Mouse (Mus musculus): ENCODE measurements around the gene Tmeff1. TPM values are rescaled to one million over a fixed set of nuclear protein-coding genes. Genes with fewer than 3 reads are reported as not detected.

Gene Tmeff1
- polyA plus RNA-seq, 1 experiment from 2014 or later, result 53.5 TPM

DNA sequence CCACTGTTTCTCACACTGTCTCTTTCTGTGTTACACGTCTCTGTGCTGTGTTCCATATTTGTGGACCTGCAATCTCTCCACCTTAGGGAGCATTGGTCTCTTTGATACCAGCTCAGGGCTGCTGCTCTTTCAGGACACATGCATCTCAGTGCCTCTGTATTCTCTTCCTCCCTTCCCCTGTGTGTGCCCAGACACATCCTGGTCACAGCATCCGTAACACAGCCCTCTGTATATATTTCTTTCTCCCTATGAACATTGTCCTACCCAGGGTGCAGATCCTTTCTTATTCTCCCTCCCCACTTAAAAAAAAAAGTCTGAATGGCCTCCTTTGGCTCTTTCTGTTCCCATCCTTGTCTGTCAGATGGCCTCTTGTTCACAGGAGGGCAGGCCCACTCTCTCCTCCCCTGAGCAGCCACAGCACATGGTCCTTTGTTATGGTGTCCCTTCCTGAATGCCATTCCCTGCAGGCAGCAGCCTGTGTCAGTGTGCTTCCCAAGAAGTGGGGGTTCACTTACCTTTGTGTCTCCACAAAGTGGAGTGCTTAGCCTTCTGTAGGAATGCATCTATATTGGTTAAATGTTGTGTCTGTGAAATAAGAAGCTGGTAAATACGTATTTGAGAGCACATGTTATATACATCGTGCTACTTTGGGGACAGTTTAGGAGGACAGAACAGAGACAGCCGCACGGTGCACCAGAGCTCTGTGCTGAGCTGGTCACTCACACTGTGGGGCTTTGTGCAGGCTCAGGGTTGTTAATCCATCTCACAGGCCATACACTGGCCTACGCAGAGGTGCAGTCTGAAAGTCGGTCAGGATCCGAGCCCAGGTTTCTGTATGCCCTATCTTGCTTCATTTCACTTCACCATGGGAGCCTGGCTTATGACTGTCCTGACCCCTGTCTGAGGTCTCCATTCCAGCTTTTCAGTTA, 38.1 kb upstream of the Tmeff1 start:
- peak overlapping the region; percentile 22 for H3K4me3 ChIP-seq
- DNase-seq (ENCODE audit: extremely low spot score, low spot score), result no peak
- H3K36me3 ChIP-seq (replicated peaks), result peaks cover 25% of the 10 kb centered on the region
- H3K27ac ChIP-seq, result peak overlapping the region; percentile 83
- no peaks in the 10 kb centered on the region for H3K27me3 ChIP-seq (ENCODE audit: poor library complexity, severe bottlenecking)
- 20% methylated on average over 9 of the region's 9 CpGs for WGBS
- peaks cover 78% of the 10 kb centered on the region for H3K4me1 ChIP-seq
- H3K9me3 ChIP-seq, result no peaks in the 10 kb centered on the region

DNA sequence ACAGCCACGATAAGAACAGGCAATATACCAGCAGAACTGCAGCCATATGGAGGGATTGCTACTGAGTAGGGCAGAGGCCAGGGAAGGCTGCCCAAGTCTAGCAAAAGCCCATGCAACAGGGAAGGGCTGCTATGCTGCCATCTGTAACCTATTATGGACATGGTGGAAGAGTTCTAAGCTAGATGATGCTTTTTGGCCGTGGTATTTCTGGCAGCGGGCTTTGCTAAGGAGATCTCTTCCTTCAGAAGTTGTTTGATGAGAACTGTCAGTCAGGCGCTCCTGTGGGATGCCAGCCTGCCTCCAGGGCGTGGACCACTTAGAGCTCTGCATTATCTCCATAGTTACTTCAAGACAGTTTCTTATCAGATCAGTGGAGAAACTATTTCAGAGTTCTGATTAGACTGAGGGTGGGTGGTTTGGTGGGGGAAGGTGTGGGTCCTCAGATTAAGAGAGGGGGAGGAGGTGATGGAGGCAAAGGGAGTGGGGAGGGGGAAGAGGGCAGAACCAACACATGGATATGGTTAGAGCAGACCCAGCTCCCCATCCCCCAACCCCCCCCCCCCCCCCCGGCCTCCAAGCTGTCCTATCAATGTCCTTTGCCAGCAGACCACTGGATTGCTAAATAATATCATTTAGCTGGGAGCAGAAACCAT, 36.5 kb upstream of the Tmeff1 start:
- 40% methylated on average over 6 of the region's 6 CpGs for WGBS
- no peak for DNase-seq (ENCODE audit: extremely low spot score, low spot score)
- no peaks in the 10 kb centered on the region for H3K27me3 ChIP-seq (ENCODE audit: poor library complexity, severe bottlenecking)
- peak overlapping the region; percentile 83 for H3K27ac ChIP-seq
- H3K4me1 ChIP-seq, result peaks cover 61% of the 10 kb centered on the region
- no peaks in the 10 kb centered on the region for H3K9me3 ChIP-seq
- no peak overlapping the region for H3K4me3 ChIP-seq
- H3K36me3 ChIP-seq (replicated peaks), result peaks cover 41% of the 10 kb centered on the region

DNA sequence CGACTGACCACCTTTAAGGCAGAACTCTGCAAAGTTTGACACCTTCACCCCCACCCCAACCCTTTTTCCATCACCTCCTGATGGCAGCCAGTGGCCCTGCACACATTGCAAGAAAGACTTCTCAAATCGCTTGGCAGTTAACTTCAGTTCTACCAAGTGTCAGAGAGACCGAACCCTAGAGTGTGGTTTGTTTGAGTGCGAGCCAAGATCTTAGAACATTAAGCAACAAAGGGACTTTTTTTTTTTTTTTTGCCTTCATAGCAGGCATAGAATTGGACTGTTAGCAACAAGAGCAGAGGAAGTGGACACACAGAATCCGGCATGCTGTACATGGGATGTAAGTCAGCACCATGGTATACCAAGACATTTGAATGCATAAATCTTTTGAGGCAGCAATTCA, 35.3 kb upstream of the Tmeff1 start:
- H3K27me3 ChIP-seq (ENCODE audit: poor library complexity, severe bottlenecking), result no peaks in the 10 kb centered on the region
- no peaks in the 10 kb centered on the region for H3K9me3 ChIP-seq
- peaks cover 50% of the 10 kb centered on the region for H3K4me1 ChIP-seq
- 90% methylated on average over 5 of the region's 5 CpGs for WGBS
- no peak overlapping the region for H3K27ac ChIP-seq
- no peak for DNase-seq (ENCODE audit: extremely low spot score, low spot score)
- H3K36me3 ChIP-seq (replicated peaks), result peaks cover 50% of the 10 kb centered on the region
- no peak overlapping the region for H3K4me3 ChIP-seq

DNA sequence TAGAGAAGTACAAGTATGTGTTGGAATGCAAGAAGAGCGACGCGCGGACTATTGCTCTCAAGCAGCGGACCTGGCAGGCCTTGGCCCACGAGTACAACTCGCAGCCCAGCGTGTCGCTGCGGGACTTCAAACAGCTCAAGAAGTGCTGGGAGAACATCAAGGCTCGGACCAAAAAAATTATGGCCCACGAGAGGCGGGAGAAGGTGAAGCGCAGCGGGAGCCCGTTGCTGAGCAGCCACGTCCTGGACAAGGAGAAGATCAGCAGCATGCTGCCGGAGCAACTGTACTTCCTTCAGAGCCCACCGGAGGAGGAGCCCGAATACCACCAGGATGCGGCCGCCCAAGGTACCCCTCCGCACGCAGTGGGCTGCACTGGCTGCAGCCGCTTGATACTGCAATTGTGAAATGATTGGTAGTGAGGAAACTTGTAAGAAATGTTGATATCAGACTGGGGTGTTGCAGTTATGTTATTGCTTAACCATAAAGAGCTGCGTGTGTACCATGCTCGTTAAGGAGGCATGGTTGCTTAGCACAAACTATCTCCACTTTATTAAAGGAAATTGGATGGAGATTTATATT, 32.4 kb upstream of the Tmeff1 start:
- Histone ChIP-seq H3K27ac (no peak overlapping the region), H3K27me3 (ENCODE audit: poor library complexity, severe bottlenecking) (no peaks in the 10 kb centered on the region), H3K4me1 (peaks cover 20% of the 10 kb centered on the region), H3K36me3 (replicated peaks) (peaks cover 75% of the 10 kb centered on the region), H3K9me3 (no peaks in the 10 kb centered on the region), H3K4me3 (no peak overlapping the region)
- no peak for DNase-seq (ENCODE audit: extremely low spot score, low spot score)
- WGBS, result 94% methylated on average over 27 of the region's 27 CpGs

DNA sequence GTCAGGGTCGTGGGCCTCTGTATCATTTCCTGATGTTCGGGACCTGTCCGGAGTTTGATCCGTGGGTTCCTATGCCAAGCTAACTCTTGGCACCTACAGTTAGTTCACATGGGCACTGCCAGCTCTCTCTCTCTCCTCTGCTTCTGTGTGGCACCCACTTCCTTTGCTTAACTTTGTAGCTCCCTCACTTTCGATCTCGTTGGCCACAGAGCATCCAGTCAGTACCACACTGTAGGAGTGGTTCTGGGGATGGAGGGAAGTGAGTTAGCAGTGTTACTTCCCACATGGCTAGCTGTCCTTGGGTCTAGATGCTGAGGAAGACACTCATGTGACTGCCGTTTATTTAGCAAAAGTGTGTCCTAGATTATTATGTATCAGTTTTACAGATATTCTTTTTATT, 30.8 kb upstream of the Tmeff1 start:
- Histone ChIP-seq H3K9me3 (no peaks in the 10 kb centered on the region), H3K27me3 (ENCODE audit: poor library complexity, severe bottlenecking) (no peaks in the 10 kb centered on the region), H3K4me1 (peaks cover 5% of the 10 kb centered on the region; the same call in 1 of the 2 replicates), H3K27ac (no peak overlapping the region), H3K36me3 (replicated peaks) (peaks cover 89% of the 10 kb centered on the region), H3K4me3 (no peak overlapping the region)
- 94% methylated on average over 7 of the region's 7 CpGs for WGBS
- DNase-seq (ENCODE audit: extremely low spot score, low spot score), result no peak

DNA sequence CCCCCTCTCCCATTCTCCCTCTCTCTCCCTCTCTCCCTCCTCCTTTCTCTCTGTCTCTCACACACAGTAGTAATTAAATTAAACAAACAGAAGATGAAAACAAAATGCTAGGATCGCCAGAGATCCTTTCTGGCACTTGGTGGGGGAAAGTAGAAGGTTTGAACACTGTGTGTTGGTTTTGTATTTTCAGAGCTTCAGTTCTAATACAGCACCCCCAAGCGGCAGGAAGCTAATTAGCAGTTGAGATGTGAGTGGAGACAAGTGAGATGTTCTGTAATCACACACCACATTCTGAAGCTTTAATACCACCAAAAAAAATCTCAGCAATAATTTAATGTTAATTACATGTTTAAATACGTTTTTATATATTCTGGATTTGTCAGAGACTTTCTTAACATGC, 29.2 kb upstream of the Tmeff1 start:
- Histone ChIP-seq H3K4me1 (no peaks in the 10 kb centered on the region), H3K27me3 (ENCODE audit: poor library complexity, severe bottlenecking) (no peaks in the 10 kb centered on the region), H3K36me3 (replicated peaks) (peaks cover 97% of the 10 kb centered on the region), H3K4me3 (no peak overlapping the region), H3K9me3 (no peaks in the 10 kb centered on the region), H3K27ac (no peak overlapping the region)
- WGBS, result 26% methylated on average over 3 of the region's 3 CpGs
- no peak for DNase-seq (ENCODE audit: extremely low spot score, low spot score)

DNA sequence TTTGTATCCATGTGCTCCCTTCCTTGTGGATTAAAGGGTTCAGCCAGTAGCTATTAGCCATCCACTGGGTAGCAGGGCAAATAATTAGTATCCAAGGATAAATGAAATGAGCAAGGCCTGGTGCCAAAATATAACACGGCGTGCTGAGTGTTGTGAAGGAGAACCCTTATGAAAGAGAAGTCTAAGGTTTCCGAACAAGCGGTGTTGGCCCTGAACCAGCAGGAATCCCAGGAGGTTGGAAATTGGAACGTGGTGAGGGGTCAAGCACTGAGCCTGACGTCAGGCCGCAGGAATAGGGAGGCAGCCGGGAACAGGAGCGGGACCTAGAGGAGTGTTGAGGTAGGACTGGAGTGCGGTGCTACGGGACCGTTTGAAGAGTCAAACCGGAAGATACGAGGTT, 25.3 kb upstream of the Tmeff1 start:
- Histone ChIP-seq H3K27me3 (ENCODE audit: poor library complexity, severe bottlenecking) (no peaks in the 10 kb centered on the region), H3K36me3 (replicated peaks) (peaks cover 98% of the 10 kb centered on the region)
- 91% methylated on average over 14 of the region's 14 CpGs for WGBS

DNA sequence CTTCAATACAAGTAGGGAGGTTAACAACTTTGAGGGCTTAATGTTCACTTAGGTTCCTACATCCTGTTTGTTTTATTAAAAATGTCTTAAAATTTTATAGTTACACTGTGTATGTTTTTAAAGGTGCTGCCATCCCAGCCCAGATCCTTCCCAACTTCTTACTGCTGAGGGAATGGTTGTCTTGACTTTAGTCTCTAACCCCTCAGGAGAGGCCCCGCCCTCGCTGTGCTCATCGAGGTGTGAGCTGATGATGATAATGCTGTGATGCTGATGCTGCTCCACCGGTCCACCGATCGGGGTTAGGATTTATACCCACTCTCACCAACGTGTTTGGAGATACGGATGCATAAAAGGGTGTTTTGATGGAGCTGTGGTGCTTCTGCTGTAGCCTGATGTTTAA, 23.1 kb upstream of the Tmeff1 start:
- DNase-seq (ENCODE audit: extremely low spot score, low spot score), result no peak
- Histone ChIP-seq H3K27me3 (ENCODE audit: poor library complexity, severe bottlenecking) (no peaks in the 10 kb centered on the region), H3K36me3 (replicated peaks) (peaks cover 89% of the 10 kb centered on the region), H3K9me3 (no peaks in the 10 kb centered on the region), H3K4me1 (no peaks in the 10 kb centered on the region), H3K4me3 (no peak overlapping the region), H3K27ac (no peak overlapping the region)
- WGBS, result 93% methylated on average over 8 of the region's 8 CpGs

More for the DNA sequence above, 25.3 kb upstream of the Tmeff1 start:
- DNase-seq (ENCODE audit: extremely low spot score, low spot score), result no peak
- H3K4me3 ChIP-seq, result no peak overlapping the region
- no peak overlapping the region for H3K27ac ChIP-seq
- no peaks in the 10 kb centered on the region for H3K4me1 ChIP-seq
- no peaks in the 10 kb centered on the region for H3K9me3 ChIP-seq

DNA sequence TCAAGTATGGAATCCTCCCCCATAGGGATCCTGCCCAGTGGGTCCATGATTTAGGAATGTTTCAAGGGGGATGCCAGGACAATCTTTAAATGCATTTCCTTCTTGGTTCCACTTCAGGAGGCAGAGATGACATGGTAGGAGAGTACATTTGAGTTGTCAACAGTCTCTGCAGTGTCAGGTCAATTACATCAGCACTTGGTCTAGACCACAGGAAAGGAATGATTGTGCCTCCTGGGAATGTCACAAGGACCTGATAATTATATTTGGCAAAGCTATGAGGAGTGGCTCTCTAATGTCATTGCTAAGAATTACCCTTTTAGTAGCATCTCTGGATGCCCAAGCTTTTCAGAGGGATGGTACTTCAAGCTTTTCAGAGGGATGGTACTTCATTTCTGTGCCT, 20.0 kb upstream of the Tmeff1 start:
- no peak for DNase-seq (ENCODE audit: extremely low spot score, low spot score)
- Histone ChIP-seq H3K36me3 (replicated peaks) (peaks cover 59% of the 10 kb centered on the region), H3K27ac (no peak overlapping the region), H3K4me3 (no peak overlapping the region), H3K9me3 (no peaks in the 10 kb centered on the region), H3K4me1 (no peaks in the 10 kb centered on the region), H3K27me3 (ENCODE audit: poor library complexity, severe bottlenecking) (no peaks in the 10 kb centered on the region)

DNA sequence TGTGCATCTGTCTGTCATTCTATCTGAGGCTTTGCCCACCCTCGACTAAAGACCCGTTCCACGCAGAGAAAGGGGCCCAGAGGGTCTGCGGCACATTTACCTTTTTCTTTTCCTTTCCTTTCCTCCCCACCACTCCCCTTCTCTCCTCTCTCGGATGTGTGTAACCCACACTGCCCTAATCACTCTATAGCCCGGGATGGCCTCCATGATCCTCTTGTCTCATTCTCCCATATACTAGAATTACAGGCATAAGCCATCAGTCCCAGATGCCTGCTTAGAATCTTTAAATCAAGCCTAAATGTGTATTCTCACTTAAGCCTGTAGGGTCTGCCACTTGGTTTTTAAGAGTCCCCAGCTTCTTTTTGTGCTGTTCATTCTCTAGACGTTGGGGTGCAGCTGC, 8.6 kb upstream of the Tmeff1 start:
- peaks cover 21% of the 10 kb centered on the region for H3K4me1 ChIP-seq
- H3K9me3 ChIP-seq, result no peaks in the 10 kb centered on the region
- H3K27ac ChIP-seq, result no peak overlapping the region
- H3K4me3 ChIP-seq, result no peak overlapping the region
- no peak for DNase-seq (ENCODE audit: extremely low spot score, low spot score)
- 87% methylated on average over 7 of the region's 7 CpGs for WGBS
- peaks cover 37% of the 10 kb centered on the region for H3K27me3 ChIP-seq (ENCODE audit: poor library complexity, severe bottlenecking)
- H3K36me3 ChIP-seq (replicated peaks), result no peaks in the 10 kb centered on the region

DNA sequence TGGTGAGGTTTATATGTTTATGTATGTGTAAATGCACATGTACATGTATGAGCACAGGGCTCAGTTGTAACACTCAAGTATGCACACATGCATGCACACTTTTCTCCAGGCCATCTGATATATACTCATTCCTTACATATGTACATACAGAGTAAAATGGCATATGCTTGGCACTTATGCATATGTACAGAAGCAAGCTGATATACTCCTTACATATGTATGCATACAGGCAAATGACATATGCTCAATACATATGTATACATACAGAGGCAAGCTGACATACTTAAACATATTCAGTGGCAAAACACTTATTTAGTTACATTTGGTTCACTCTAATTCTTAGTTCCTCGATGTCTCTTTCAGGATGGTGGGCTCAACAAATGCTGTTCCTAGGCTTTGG, 7.1 kb upstream of the Tmeff1 start:
- WGBS, result 85% methylated on average over 1 of the region's 1 CpGs
- DNase-seq (ENCODE audit: extremely low spot score, low spot score), result no peak
- Histone ChIP-seq H3K4me3 (no peak overlapping the region), H3K27me3 (ENCODE audit: poor library complexity, severe bottlenecking) (peaks cover 37% of the 10 kb centered on the region), H3K9me3 (no peaks in the 10 kb centered on the region), H3K27ac (no peak overlapping the region), H3K36me3 (replicated peaks) (no peaks in the 10 kb centered on the region), H3K4me1 (peaks cover 34% of the 10 kb centered on the region)

DNA sequence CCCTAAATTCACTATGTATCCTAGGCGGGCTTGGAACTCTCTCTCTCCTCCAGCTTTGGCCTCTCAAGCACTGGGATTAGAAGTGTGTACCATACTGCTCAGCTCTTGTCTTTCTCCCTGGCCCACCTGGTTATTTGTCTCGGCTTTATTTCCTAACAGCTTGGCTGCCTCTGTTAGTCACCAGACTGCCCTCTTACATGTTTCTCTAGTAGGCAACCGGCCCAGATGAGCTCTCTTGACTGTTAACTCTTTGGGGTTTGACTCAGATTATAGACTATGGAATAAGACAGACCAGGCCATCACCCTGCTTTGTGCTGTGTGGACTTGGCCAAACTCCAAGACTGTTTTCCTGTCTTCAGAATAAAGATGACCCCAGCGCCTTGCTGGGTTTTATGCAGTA, 6.6 kb upstream of the Tmeff1 start:
- Histone ChIP-seq H3K9me3 (no peaks in the 10 kb centered on the region), H3K4me3 (no peak overlapping the region), H3K36me3 (replicated peaks) (no peaks in the 10 kb centered on the region), H3K27ac (no peak overlapping the region), H3K27me3 (ENCODE audit: poor library complexity, severe bottlenecking) (peaks cover 37% of the 10 kb centered on the region), H3K4me1 (peaks cover 39% of the 10 kb centered on the region)
- 75% methylated on average over 4 of the region's 4 CpGs for WGBS
- DNase-seq (ENCODE audit: extremely low spot score, low spot score), result no peak

Measured in forebrain, embryonic 10.5 days (tissue).